Comparison of ENCODE assay signal across 9 mouse cellular contexts in genomic region chr12:12681101-12681500, GRCm38 (mm10).
DNase-seq lines count a peak whose midpoint lies in the region; ATAC-seq lines count a peak whose summit lies in the region.
"Had no signal": no experiment of that assay in that cellular context is flagged by ENCODE, and none has a peak within 500 bp of the region (broad histone marks: within the 10 kb centered on the region; RNA-seq: fewer than 3 reads in every experiment).

No protein-coding gene starts in this region.

- peak overlapping the region; percentile 10 for H3K4me3 ChIP-seq in embryonic facial prominence, embryonic 15.5 days (replicated peaks)
- peak overlapping the region; percentile 43 for H3K4me3 ChIP-seq in limb, embryonic 10.5 days
- H3K4me3 ChIP-seq: liver, embryonic 15.5 days had no signal

- H3K27me3 ChIP-seq in embryonic facial prominence, embryonic 15.5 days, result no peaks in the 10 kb centered on the region
- H3K27me3 ChIP-seq in limb, embryonic 10.5 days (ENCODE audit: low read depth, poor library complexity, severe bottlenecking), result 0 out of 2 replicates have a peak, but pooled peaks cover 10% of the 10 kb centered on the region

- 18% methylated on average over 6 of the region's 6 CpGs for WGBS in embryonic facial prominence, embryonic 15.5 days
- WGBS in limb, embryonic 10.5 days, result 21% methylated on average over 6 of the region's 6 CpGs

- no peaks in the 10 kb centered on the region for H3K36me3 ChIP-seq in embryonic facial prominence, embryonic 15.5 days
- no peaks in the 10 kb centered on the region for H3K36me3 ChIP-seq in limb, embryonic 10.5 days
- H3K36me3 ChIP-seq: liver, embryonic 15.5 days had no signal

- H3K9ac ChIP-seq in embryonic facial prominence, embryonic 15.5 days, result no peak overlapping the region; the same call in 1 of the 2 replicates
- H3K9ac ChIP-seq: liver, embryonic 15.5 days had no signal

- ATAC-seq in embryonic facial prominence, embryonic 15.5 days (ENCODE audit: insufficient number of reproducible peaks, low FRiP score, low TSS enrichment, low read depth), result no peak

- H3K4me1 ChIP-seq in embryonic facial prominence, embryonic 15.5 days, result peaks cover 30% of the 10 kb centered on the region
- H3K4me1 ChIP-seq in limb, embryonic 10.5 days, result peaks cover 40% of the 10 kb centered on the region
- H3K4me1 ChIP-seq: liver, embryonic 15.5 days had no signal

- H3K4me2 ChIP-seq in embryonic facial prominence, embryonic 15.5 days (replicated peaks), result peak overlapping the region; percentile 46
- H3K4me2 ChIP-seq: liver, embryonic 15.5 days had no signal

- no peaks in the 10 kb centered on the region for H3K9me3 ChIP-seq in embryonic facial prominence, embryonic 15.5 days (replicated peaks)
- H3K9me3 ChIP-seq in limb, embryonic 10.5 days (replicated peaks), result no peaks in the 10 kb centered on the region
- H3K9me3 ChIP-seq: liver, embryonic 15.5 days had no signal

- H3K27ac ChIP-seq in embryonic facial prominence, embryonic 15.5 days (replicated peaks), result no peak overlapping the region
- peak overlapping the region; percentile 88 for H3K27ac ChIP-seq in limb, embryonic 10.5 days
- H3K27ac ChIP-seq: liver, embryonic 15.5 days had no signal

- DNase-seq in kidney, postnatal 4 days, result peak; percentile 9 to 11
- no peak for DNase-seq in kidney, adult 9 months
- peak; percentile 53 for DNase-seq in limb, embryonic 10.5 days (ENCODE audit: low spot score)
- peak; percentile 54 for DNase-seq in retina, embryonic 14.5 days (ENCODE audit: low spot score)
- DNase-seq in layer of hippocampus, adult 8-10 months (ENCODE audit: low spot score in 2 of 2), result no peak
- no peak for DNase-seq in cerebellum, adult 11 months
- DNase-seq in cerebellum, adult 11-12 months, result no peak

Comparison
In these comparisons a context has a peak if more than half of its experiments do, and no peak if none do; other contexts are left out.
1. DNase-seq: peak in kidney, postnatal 4 days (2 of 2), limb, embryonic 10.5 days (single experiment) and retina, embryonic 14.5 days (single experiment); none in kidney, adult 9 months (single experiment), layer of hippocampus, adult 8-10 months (0 of 2), cerebellum, adult 11 months (single experiment) and cerebellum, adult 11-12 months (single experiment).